15 mouse cellular contexts compared by ENCODE assay signal in genomic region chr17:86669641-86670373, GRCm38 (mm10).
A peak's percentile ranks its signal among the peaks of the same experiment; 100 is the strongest.
DNase-seq lines count a peak whose midpoint lies in the region; ATAC-seq lines count a peak whose summit lies in the region.
"Had no signal": no experiment of that assay in that cellular context is flagged by ENCODE, and none has a peak within 500 bp of the region (broad histone marks: within the 10 kb centered on the region; RNA-seq: fewer than 3 reads in every experiment).

No protein-coding gene starts in this region.

- H3K9ac ChIP-seq in forebrain, embryonic 11.5 days (ENCODE audit: low read length), result no peak overlapping the region
- H3K9ac ChIP-seq in heart, embryonic 15.5 days, result no peak overlapping the region
- H3K9ac ChIP-seq: forebrain, embryonic 15.5 days had no signal

- H3K4me2 ChIP-seq in forebrain, embryonic 11.5 days (ENCODE audit: low read depth, low read length, severe bottlenecking), result no peak overlapping the region
- H3K4me2 ChIP-seq in heart, embryonic 15.5 days, result no peak overlapping the region
- H3K4me2 ChIP-seq: forebrain, embryonic 15.5 days had no signal

- H3K27ac ChIP-seq in forebrain, embryonic 10.5 days, result peak overlapping the region; percentile 30; the same call in 1 of the 2 replicates
- no peak overlapping the region for H3K27ac ChIP-seq in forebrain, embryonic 11.5 days (ENCODE audit: low read depth, low read length)
- H3K27ac ChIP-seq in heart, embryonic 15.5 days, result peak overlapping the region; percentile 25; the same call in 1 of the 2 replicates
- H3K27ac ChIP-seq: forebrain, embryonic 15.5 days; left cerebral cortex, adult 2 months had no signal

- H3K4me1 ChIP-seq in forebrain, embryonic 10.5 days, result peaks cover 18% of the 10 kb centered on the region; the same call in 1 of the 2 replicates
- H3K4me1 ChIP-seq in forebrain, embryonic 11.5 days (replicated peaks; ENCODE audit: control insufficient read depth, insufficient read depth, low read length), result no peaks in the 10 kb centered on the region
- peaks cover 16% of the 10 kb centered on the region for H3K4me1 ChIP-seq in heart, embryonic 15.5 days (replicated peaks)
- H3K4me1 ChIP-seq: forebrain, embryonic 15.5 days had no signal

- no peaks in the 10 kb centered on the region for H3K36me3 ChIP-seq in forebrain, embryonic 10.5 days (replicated peaks)
- no peaks in the 10 kb centered on the region for H3K36me3 ChIP-seq in forebrain, embryonic 11.5 days (ENCODE audit: control insufficient read depth, insufficient read depth, low read length)
- H3K36me3 ChIP-seq in heart, embryonic 15.5 days, result no peaks in the 10 kb centered on the region
- H3K36me3 ChIP-seq: forebrain, embryonic 15.5 days had no signal

- no peak overlapping the region for H3K4me3 ChIP-seq in forebrain, embryonic 10.5 days
- no peak overlapping the region for H3K4me3 ChIP-seq in forebrain, embryonic 11.5 days (ENCODE audit: low read depth, low read length)
- no peak overlapping the region for H3K4me3 ChIP-seq in heart, embryonic 15.5 days
- H3K4me3 ChIP-seq: forebrain, embryonic 15.5 days; left cerebral cortex, adult 2 months had no signal

- WGBS in forebrain, embryonic 10.5 days, result 90% methylated on average over 13 of the region's 13 CpGs
- 93% methylated on average over 13 of the region's 13 CpGs for WGBS in forebrain, embryonic 11.5 days
- 86% methylated on average over 13 of the region's 13 CpGs for WGBS in heart, embryonic 15.5 days

- no peak for ATAC-seq in forebrain, embryonic 11.5 days (replicated peaks; ENCODE audit: low FRiP score)
- ATAC-seq in heart, embryonic 15.5 days (replicated peaks; ENCODE audit: insufficient number of reproducible peaks, insufficient read depth, low FRiP score, low read depth), result no peak
- ATAC-seq in cerebellum, adult (ENCODE audit: insufficient number of reproducible peaks, low FRiP score, low TSS enrichment), result no peak
- ATAC-seq: forebrain, embryonic 15.5 days; hindbrain, embryonic 16.5 days had no signal

- no peaks in the 10 kb centered on the region for H3K9me3 ChIP-seq in forebrain, embryonic 10.5 days
- H3K9me3 ChIP-seq in forebrain, embryonic 11.5 days (ENCODE audit: control insufficient read depth, low read length), result no peaks in the 10 kb centered on the region
- no peaks in the 10 kb centered on the region for H3K9me3 ChIP-seq in heart, embryonic 15.5 days (replicated peaks)
- H3K9me3 ChIP-seq: forebrain, embryonic 15.5 days had no signal

- DNase-seq in forebrain, embryonic 10.5 days (ENCODE audit: extremely low spot score, low spot score), result no peak
- no peak for DNase-seq in forebrain, embryonic 11.5 days (ENCODE audit: low spot score)
- peak; percentile 51 for DNase-seq in lung, postnatal 10 days
- DNase-seq in lung, adult 18-20 months, result no peak
- peak; percentile 61 for DNase-seq in ZHBTc4 (ENCODE audit: low read depth, low spot score)
- DNase-seq in gastrocnemius, adult 8-10 months (ENCODE audit: low spot score in 2 of 2), result no peak
- DNase-seq: adrenal gland, adult 8-10 months; cerebellum, adult 8-10 months; right cerebral cortex, postnatal 25 days had no signal

- no peaks in the 10 kb centered on the region for H3K27me3 ChIP-seq in forebrain, embryonic 10.5 days (ENCODE audit: poor library complexity, severe bottlenecking)
- no peaks in the 10 kb centered on the region for H3K27me3 ChIP-seq in forebrain, embryonic 11.5 days (ENCODE audit: control insufficient read depth, insufficient read depth, low read length)
- no peaks in the 10 kb centered on the region; the same call in 1 of the 2 replicates for H3K27me3 ChIP-seq in heart, embryonic 15.5 days
- H3K27me3 ChIP-seq: CH12.LX; forebrain, embryonic 15.5 days had no signal

Comparison
In these comparisons a context has a peak if more than half of its experiments do, and no peak if none do; other contexts are left out.
1. DNase-seq: peak in lung, postnatal 10 days (single experiment) and ZHBTc4 (single experiment); none in forebrain, embryonic 10.5 days (single experiment), forebrain, embryonic 11.5 days (single experiment), lung, adult 18-20 months (0 of 2) and gastrocnemius, adult 8-10 months (0 of 2).